Mouse (Mus musculus): ENCODE data around the gene Lrit3. TPM values are rescaled to one million over a fixed set of nuclear protein-coding genes. Genes with fewer than 3 reads are reported as not detected.

Lrit3 gene
- under 1 TPM in 1 of 2 experiments, not detected in 1; 0.31 TPM for polyA plus RNA-seq (2017; shearing (Covaris generic))

DNA sequence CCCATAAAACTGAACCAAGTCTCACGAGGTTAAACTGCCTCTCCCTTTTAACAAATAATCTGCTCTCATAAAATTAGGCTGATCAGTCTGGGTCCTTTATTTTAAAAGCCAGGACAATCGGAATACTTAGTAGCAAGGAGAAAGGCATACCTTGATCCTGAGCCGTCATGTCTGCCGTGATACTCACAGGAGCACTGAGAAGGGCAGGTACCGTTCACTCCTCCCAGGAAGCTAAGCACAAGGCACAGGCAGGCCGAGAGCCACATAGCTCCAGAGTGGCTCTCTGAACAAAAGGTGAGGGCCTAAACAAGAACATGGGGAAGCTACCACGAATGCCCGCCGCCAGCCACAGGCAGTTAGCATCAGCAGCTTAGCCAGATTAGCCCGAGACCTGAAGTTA is at the start of gene Lrit3:
Gene Lrit3, minus strand, starts transcription at position 266 of the 400 bp plus-strand sequence.

DNA sequence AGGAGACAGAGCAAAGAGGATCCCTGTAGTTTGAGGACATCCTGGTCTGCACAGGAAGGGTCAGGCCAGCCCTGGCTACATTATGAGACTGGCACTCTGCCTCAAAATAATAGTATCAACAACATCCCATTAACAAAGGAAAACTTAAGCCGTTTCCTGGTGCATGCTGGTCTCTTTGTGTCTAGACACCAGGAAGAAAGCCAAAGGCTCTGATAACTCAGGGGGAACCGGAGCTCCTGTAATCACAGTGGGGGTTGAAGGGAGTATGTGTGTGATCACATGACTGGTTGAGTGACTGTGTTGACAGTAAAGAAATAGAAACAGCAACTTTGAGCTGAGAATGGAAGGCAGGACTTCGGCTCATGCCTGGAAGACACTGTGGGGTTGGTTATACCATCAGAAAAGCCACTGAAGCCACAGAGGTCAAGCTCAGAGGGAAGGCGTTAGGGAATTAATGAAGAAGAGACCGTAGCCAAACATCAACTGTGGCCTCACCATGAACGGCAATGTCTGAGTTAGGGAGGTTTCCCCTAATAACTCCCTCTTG is 31.6 kb upstream of the Lrit3 start, which contains the start of gene Cfi:
Gene Cfi, plus strand, starts transcription at position 497 of the 547 bp plus-strand sequence.

GRCm38 (mm10) chr3:129831035-129831568 is 27.3 kb upstream of the Lrit3 start, which contains the start of gene Gar1:
Gar1 (minus strand) TSS chr3:129831396.

DNA sequence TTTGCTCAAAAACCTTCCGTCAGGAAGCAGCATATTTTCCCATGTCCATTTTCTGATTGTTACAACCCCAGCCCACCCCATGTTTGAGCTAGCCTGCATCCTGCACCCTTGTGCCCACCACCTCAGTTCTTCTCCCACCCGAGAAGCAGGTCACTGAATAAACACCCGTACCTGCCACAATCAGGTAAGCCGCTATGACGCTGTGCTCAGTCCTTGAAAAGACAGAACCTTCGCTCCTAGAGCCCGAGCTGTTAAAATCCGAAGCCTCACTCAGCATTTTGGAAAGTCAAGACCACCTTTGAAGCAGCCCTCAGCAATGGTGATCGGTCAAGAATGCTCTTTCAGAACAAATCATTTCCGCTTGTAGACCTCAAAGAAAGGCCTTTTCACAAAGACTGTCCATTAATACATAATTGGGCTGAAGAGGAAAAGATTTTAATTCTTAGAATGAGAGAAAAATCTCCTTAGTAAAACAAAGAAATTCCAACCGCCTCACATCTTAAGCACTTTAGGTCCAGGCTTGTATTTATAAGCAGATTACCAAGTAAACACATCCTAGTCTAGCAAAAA is 18.5 kb upstream of the Lrit3 start, which contains the start of gene Rrh:
Gene Rrh, minus strand, starts transcription at position 382 of the 570 bp plus-strand sequence.

DNA sequence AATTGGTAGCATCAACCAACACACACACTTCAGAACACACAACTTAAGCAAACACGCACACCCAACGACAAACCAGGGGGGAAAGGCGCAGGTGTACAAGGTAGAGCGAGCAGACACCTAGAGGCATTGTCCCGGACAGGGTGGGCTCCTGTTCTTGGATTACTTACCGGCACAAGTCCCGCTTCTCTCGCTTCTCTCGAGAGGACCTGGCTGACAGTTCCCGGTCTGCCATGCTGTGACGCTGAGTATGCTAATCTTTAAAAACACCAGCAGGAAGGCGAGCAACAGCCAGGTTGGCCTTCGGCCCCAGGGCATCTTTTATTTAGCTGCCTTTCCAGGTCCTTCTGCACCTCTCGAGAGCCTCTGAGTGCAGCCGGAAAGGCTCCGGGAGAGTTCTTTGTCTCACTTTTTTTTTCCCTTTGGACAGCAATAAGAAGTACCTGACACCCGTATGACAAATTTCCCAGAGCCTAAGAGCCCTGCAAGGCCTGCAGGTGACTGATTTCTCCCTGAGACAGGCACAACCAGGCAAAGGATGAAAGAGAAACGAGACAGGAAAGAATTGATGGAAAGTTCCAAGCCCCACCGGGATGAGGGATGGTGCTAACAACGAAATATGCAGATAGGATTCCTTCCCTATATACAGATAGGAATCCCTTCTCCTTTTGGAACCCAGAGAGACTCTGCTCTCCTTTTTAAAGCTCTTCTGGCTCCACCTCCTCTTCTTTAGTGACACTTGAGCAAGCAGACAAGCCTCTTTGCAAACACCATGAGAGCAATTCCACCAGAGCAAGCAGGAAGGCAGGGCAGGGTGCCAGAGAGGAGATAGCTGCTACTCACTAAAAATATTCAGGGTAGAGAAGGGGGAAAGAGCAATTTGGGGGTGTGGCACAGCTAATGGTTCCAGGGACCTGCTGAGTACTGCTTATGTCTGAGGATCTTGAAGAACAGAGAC is 48.9 kb downstream of the Lrit3 start, which contains the start of gene Egf:
Gene Egf, minus strand, starts transcription at position 667 of the 955 bp plus-strand sequence.

Other genes starting within 250 kb of the Lrit3 start
- gene Egf, start 48.7 kb downstream of the Lrit3 start, polyA plus RNA-seq (2017; shearing (Covaris generic)): 1 to 10 TPM in 1 of 2 experiments, under 1 TPM in 1; 0.32 to 1.6 TPM
- gene Rrh, start 18.6 kb upstream of the Lrit3 start, polyA plus RNA-seq (2017; shearing (Covaris generic)): not detected
- gene Gar1, start 27.4 kb upstream of the Lrit3 start, polyA plus RNA-seq (2017; shearing (Covaris generic)): 100 to 1,000 TPM in 1 of 2 experiments, 10 to 100 TPM in 1; 93.9 to 131 TPM
- gene Cfi, start 31.9 kb upstream of the Lrit3 start, polyA plus RNA-seq (2017; shearing (Covaris generic)): under 1 TPM in 1 of 2 experiments, not detected in 1; 0.16 TPM
- gene Pla2g12a, start 74.6 kb upstream of the Lrit3 start, polyA plus RNA-seq (2017; shearing (Covaris generic)): 10 to 100 TPM; 15.3 to 31.8 TPM
- 10 to 100 TPM; 63.9 to 74.0 TPM for gene Casp6, start 97.4 kb upstream of the Lrit3 start, polyA plus RNA-seq (2017; shearing (Covaris generic))
- gene Mcub, start 166.2 kb upstream of the Lrit3 start, polyA plus RNA-seq (2017; shearing (Covaris generic)): 10 to 100 TPM; 23.6 to 43.5 TPM